Mouse (Mus musculus) E14TG2a.4 (cell line): Measurements from ENCODE around the gene Ggps1.

Experiments used
- CTCF ChIP-seq: conservative IDR thresholded peaks from 2 replicates; pipeline ENCODE4 v1.5.1; 2014; ENCODE audit warnings: low read length
- NANOG ChIP-seq: IDR thresholded peaks from 2 replicates; pipeline ENCODE4 v1.6.1; 2014; ENCODE audit warnings: borderline replicate concordance, low read length, mixed read lengths
- POU5F1 ChIP-seq: IDR thresholded peaks from 2 replicates; pipeline ENCODE4 v1.6.1; 2014; ENCODE audit warnings: low read length, borderline replicate concordance

DNA sequence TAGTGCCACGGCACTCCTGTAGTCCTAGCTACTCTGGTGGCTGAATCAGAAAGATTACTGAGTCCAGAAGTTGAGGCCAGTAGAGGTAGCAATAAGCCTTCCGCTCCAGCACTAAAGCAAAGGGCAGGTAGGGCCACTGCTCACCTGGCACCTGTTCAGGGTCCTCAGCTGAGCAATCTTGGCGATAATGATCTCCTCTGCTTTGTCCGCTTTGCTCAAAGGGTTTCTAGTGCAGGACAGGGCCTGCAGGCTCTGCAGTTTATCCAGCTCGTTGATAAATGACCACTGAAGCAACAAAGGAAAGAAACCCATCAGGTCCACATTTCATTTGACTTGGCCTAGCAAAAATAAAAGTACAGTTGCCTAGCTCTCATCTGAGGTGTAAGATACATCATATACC lies 58.3 kb downstream of the Ggps1 start:
- no peak for TF ChIP-seq CTCF
- TF ChIP-seq NANOG, result no peak
- no peak for TF ChIP-seq POU5F1
